Mouse (Mus musculus) spleen, embryonic (tissue): ENCODE measurements around the gene Deup1.

Experiments
- CTCF ChIA-PET: fragments of 350-600 bp; sonication (Branson Sonifier 250); formaldehyde crosslinking; loops from one replicate; lab custom pipeline; 2022; lab: Charles Lee

Gene Deup1

DNA sequence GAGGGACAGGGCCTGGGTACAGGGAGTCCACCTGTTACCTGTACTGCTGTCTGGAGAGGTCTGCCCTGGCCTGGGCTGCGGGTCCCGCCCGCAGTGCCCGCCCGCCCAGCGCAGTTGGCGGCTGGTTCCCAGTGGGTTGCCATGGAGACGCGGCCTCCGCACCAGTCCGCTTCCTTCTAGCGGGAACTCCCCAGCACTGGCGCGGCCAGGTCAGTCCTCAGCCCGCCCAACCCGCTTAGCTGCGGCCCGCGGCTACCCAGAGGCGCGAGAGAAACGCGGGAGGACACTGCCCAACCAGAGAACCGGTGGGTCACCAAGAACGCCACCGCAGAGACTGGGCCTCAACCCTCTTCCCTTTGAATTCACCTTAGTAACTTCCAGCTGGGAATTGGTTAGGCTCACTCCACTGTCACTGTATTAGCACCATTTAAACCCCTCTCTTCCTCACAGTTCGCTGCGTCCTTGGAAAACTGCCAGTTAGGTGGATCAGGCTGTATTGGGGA is at the start of gene Deup1:
Deup1 (minus strand) TSS at position 149 of the 503 bp plus-strand sequence.
- CTCF ChIA-PET, result no interaction called here

DNA sequence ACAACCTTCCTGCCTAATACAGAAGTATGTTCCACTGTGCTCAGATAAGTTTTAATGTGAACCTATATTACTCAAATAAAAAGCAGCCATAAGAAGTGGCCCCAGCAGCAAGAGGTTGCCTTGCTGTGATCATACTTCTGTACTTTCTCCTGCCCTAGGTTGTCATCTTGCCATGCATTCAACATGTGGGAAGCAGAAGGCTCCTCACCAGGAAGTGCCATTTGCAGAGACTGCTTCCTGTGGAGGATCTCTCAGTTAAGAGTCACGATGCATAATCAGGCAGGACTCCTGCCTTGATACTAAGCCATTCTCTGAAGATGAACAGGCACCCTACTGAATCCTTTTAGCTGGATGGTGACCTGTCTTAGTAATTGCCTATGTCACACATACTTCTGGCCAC is 44.5 kb upstream of the Deup1 start:
- CTCF ChIA-PET, result no interaction called here

DNA sequence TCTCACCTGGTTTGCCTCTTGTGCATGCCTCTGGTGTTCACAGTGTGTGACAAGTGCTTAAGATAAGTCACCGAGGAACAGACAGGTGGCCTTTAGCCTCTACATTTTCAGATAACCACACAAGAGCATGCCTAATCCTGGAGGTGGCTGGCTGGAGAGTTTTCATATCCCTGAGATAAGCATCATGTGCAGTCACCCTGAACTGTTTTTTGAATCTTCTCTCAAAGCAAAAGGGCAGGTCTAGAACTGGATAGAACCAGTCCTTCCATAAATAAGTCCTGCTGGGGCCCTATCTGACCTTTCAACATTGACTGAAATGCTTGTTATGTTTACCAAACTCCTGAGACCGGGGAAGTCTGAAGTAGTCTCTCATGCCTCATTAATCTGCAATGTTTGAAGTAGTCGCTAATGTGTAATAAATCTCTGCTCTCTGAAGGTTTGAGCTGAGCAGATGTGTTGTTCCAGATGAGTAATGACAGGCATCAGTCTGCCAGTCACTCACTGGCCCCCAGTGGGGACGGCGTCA is 42.3 kb upstream of the Deup1 start:
- CTCF ChIA-PET, result no interaction called here

DNA sequence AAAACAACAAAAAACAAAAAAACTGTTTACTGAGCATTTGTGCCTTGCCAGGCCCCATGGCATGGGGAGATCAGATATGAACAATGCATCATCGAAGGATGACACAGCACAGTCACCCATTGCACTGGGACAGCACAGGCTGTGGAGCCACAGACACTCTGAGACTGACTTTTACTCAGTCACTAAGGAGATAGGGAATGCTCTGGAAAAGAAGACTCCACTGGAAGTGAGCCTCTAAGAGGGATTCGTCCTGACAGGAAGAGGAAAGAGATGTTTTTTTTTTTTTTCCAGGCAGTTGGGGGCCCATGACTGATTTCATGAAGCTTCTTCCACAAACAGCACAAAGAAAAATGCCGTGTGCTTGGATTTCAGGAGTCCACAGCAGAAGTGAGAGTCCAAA is 41.7 kb upstream of the Deup1 start:
- CTCF ChIA-PET, result no interaction called here

DNA sequence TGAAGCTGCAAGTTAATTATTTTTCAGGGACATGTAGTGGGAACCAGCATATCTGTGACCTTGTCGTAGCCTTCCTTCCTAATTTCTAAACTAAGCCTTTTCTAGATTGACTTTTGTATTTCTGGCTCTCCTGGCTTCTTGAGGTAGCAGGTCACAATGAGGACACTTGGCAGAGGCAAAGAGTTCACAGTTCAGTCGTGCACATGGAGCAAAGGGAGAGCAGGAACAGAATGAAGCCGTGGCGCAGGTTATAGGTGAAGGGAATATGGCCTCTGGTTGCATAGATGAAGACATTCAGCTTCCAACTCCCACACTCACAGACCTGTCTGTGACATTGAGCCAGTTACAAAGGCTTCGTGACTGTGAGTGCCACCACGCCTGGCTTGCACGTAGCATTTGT is 36.9 kb upstream of the Deup1 start:
- CTCF ChIA-PET, result no interaction called here

DNA sequence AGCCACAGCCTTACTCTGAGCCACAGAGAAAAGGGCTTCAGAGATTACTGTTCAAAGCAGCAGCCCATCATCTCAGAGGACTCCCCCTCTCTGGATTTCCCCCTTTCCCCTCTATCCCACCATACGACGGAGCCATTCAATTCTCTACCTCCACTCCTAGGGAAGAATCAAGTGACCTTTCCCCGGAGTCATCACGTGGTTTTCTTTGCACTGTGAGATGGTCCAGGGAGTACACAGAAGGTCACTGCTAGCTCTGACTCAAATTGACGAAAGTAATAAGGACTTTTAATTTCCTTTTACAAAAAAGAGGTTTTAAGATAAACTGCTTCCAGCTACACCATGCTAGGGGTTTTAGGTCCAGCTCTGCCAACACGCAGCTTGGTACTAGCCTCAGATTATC is 31.3 kb upstream of the Deup1 start:
- CTCF ChIA-PET, result no interaction called here

DNA sequence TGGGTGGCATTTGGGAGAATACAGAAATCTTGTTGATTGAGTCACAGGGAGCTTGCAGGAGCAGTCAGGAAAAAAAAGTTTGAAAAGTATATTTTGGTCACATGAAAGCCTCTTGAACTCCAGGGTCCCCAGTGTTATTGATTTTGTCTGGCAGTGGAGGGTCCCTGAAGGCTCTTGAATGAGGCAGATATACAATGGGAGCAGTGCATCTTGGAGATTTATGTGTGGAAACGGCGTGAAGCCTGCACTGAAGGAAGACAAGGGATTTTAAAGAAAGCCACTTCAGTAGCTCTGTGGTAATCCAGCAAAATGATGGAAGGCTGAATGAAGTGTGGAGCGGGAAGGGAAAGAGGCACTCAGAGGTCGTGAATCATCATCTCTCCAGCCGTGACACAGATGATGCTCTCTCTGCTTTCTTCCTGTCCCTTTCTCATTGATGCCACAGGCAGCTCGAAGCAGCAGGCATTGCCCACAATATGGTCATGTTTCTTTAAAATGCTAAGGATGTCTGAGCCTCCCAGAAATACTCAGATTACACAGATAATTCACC is 30.6 kb upstream of the Deup1 start:
- CTCF ChIA-PET, result no interaction called here

DNA sequence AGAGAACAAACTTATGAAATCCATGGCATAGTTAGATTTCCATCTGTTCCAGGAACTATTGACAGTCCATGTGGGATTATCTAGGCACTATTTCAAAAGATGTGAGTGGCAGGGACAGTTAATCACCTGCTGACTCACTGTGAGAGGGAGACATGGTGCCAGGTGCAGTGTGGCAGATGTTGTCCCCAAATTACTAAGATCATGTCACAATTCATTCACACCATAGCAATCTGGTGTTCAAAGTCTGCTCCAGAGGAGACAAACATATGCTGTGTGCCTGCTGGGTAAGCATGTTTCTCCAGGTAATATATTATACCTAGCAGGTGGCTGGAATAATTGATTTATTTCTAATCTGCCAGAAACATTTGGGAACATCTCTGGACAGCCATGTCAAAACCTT is 25.3 kb upstream of the Deup1 start:
- CTCF ChIA-PET, result no interaction called here

DNA sequence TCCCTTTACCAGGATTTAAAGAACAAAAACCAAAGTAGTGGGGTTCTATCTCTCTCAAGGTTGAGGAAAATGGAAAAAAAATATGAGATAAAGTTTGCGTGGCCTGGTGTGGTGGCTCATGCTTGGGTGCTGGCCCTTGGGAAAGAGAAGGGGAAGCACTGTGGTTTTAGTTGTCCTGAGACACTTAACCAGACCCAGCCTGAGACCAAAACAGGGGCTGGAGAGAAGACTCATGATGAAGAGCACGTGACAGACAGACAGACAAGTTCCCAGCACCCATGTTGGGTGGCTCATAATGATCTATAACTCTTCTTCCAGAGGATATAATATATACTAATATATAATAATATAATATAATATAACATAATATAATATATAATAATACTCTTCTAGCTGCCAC is 22.2 kb upstream of the Deup1 start:
- CTCF ChIA-PET, result no interaction called here

DNA sequence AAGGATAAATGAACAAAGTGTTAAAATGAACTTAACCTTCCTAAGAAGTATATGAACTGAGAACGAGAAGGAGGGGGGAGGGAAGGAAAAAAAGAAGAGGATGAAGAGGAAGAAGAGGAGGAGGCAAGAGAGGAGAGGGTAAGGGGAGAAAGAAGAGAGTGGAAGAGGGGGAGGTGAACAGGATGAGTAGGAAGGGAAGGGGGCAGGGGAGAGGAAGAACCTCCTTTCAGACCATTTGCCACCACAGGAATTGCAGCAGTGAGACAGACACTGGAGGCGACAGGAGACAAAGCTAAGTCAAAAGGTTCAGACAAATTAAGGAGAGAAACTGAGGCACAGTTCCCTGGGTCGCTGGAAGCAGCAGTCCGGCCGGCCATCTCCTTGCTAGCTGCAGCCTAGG is 349 bp downstream of the Deup1 start:
- CTCF ChIA-PET, result interaction anchor here (0.5 kb wide), 1 partner anchor 10 kb away, joined by 3 read pairs; no protein-coding TSS in a partner anchor

DNA sequence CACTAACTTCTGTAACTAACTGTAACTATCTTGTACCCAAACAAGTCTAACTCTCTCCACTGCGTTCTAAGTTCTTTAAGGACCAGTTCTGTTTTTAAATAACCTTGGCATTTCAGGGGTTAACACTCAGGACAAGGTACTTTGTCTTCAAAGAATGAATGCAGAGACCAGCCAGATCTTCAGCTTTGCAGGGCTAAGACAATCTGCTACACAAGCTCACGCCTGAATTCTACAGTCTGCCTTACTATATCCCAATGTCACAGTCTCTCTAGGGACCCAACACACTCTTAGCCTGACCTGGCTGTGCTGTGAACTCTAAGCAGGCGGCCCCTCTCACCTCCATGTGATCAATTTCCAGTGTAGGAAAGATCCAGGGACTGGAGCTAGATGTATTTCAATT is 3.0 kb downstream of the Deup1 start:
- CTCF ChIA-PET, result interaction anchor here (0.6 kb wide), 1 partner anchor 101 kb away, joined by 4 read pairs; no protein-coding TSS in a partner anchor

DNA sequence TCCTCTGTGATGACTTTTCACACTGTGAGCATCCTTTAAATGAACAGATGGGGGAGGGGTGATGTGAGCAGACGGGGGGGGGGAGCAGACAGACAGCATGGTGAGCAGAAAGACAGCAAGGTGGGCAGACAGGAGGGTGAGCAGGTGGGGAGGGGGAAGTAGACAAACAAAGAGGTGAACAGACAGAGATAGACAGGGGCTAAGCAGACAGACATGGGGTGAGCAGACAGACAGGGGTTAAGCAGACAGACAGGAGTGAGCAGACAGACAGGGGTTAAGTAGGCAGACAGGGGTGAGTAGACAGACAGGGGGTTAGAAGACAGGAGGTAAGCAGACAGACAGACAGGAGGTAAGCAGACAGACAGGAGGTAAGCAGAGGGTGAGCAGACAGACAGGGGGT is 8.0 kb downstream of the Deup1 start:
- CTCF ChIA-PET, result no interaction called here

DNA sequence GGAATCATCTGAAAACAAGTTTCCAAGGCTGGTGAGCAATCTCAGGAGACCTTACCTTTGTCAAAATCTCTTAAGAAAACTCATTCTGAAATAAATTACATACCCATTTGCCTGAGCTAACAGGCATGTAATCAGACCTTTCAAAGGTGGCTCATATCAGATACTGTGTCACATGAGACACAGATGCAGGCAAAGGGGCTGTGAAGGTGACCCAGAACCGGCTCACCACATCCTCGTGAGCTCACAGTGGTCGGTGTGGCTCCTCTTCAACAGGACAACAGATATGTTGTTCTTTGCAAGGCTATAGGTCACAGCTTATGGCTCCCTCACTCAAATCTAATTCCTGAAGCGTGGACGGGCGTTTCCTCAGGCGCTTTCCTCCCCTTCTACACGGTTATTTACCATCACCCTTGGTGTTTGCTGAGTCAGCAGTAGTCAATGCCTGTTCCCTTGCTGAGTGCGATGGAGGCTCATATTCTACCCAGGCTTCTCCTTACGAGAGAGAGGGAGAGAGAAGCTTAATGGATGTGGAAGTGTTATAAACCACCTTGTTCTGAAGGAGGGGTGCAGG is 8.6 kb downstream of the Deup1 start:
- CTCF ChIA-PET, result no interaction called here

DNA sequence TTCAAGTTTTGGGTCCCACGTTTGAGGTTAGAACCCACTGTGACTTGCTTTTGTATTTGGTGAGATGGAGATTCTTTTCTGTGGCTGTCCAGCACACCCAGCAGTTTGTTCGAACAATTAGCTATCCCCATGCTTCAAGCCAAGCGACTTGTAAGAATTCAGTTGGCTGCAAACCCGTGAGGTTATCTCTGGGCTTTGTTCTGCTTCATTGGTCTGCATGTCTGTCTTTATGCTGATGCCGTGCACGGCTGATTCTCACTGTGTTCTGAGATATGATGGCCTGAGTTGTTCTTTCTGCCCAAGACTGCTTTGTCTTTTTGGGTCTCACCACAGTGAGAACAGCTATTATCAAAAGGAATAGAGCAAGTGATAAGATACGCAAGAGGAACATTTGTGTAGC is 10.7 kb downstream of the Deup1 start:
- CTCF ChIA-PET, result no interaction called here

DNA sequence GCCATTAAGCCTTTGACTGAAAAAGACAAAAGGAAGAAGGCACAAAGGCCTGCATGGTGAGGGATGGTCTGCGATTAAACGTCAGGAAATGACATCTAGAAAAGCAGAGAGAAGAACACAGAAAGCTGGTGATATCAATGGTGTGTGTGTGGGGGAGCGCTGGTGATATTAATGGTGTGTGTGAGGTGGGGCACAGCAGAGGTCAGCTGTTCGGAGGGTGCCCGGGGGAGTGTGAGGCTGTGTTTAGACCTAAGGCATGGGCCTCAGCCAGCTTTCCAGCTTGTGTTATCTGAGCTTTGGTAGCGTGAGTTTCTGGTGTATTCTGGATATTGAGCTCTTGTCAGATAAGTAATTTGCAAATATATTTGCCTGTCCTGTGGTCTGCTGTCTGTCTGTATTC is 11.3 kb downstream of the Deup1 start:
- CTCF ChIA-PET, result no interaction called here

DNA sequence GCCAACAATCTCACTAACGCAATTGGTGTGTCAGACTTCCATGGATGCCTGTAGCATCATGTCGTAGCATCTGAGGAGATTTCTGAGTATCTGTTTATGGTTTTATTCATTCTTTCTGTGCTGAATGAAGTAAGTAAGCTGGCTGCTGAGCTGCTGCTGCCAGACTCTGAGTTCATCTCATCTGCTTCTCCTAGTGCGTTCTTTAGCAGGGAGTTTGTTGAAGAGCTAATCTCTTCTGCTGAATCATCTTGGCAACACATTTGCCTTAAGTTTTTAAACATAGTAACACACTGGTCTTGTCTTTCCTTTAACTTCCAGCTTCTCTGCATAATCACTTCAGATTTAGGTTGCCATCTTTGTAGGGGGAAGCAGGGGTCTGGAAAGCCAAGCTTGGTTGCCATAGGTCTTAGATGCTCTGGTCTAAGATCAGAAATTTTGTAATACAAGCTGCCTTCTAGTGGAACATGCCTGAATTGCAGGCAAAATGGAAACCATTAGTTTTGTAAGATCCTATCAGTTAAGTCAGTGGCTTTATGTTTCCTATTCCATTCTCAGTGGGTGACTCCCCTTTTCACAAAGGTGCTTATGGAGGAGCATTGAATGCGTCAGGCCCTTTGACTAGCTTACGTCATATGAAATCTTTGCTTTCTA is 18.3 kb downstream of the Deup1 start:
- CTCF ChIA-PET, result no interaction called here

DNA sequence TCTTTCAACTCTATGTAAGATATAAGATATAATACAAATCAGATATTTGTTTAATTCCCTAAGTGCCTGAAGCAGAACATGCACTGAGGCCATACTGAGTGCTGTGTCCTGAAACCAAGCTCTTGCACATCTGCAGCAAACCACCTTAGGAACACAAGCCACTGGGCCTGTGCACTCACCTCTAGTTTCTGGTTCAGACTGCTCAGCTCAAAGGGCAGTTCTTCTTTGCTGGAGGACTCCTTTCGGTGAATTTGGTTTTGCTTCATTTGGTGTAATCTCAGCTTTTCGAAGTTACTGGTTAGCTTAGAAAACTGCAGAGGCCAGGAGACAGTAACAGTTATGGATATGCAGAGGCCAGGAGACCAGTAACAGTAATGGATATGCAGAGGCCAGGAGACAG is 20.1 kb downstream of the Deup1 start:
- CTCF ChIA-PET, result no interaction called here

DNA sequence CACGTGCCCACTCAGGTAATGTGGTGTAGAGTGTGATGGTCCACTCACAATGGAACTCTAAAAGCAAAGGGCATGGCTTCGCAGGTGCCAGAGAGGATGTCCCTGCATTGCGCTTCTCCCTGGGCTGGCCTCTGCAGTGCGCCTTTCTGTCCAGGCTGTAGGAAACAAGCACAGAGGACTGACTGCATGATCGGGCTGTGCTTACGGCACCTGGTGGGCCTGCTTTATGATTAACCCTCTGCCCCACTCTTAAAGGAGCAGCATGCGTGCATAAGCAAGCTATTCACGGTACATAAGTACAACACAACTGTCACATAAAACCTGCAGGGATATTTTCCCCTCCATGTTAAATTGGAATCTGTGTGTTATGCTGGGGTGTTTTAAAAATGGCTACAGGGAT is 24.6 kb downstream of the Deup1 start:
- CTCF ChIA-PET, result interaction anchor here (0.6 kb wide), 1 partner anchor 136 kb away, joined by 3 read pairs; no protein-coding TSS in a partner anchor

DNA sequence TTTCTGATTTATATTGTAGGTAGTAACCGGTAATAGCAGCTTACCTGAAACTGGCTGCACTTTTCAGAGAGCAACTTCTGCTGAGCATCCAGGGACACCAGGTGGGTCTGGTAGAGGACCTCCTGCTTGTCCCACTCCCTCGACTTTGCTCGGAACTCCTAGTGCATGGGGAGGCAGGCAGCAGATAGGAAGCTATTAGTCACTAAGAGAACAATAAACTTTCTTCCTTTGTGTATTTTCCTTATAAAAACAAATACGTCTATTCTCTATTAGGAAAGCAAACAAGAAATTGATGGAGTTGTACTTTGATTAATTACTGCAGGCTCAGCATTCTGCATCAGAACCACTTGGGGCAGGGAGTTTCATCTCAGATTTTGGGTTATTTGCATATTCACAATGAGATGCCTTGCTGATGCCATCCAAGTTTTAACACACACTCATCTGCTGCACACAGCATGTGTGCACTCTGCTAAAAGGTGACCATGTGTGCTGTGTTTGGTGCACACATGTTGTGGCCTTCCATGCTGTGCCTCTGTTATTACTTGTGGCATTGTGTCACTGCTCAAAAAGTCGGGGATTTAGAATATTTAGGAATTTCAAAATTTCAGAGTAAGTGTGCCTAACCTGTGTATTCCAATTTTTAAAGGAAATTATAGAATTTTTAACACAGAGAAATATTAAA is 26.7 kb downstream of the Deup1 start:
- CTCF ChIA-PET, result no interaction called here

DNA sequence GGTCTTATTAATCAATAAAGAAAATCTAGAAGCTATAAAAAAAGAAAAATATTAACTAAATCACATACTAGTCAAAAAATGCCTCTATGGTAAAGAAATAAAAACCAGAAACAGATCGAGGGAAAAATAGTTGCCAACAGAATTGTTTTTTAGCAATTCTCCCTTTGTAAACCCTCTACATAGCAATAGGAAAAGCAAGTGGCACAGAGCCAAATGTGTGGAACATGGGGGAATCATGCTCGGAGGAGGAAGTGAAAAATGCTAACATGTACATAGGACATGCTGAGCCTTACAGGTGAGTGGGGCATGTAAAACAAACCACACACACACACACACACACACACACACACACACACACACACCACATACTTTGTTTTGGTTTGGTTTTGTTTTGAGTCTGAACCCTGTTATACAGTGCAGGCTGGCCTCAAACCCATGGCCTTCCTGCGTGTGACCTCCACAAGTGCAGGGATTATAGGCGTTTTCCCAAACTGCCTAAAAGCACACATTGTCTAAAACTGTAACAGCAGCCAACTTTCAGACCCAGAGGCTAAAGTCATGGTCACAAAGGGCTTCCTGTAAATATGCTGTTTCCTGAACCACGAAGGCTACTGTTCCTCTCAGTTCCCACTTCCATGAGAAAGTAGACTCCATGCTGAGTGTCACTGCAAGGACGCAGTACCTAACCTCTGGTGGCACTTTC is 27.4 kb downstream of the Deup1 start:
- CTCF ChIA-PET, result no interaction called here

DNA sequence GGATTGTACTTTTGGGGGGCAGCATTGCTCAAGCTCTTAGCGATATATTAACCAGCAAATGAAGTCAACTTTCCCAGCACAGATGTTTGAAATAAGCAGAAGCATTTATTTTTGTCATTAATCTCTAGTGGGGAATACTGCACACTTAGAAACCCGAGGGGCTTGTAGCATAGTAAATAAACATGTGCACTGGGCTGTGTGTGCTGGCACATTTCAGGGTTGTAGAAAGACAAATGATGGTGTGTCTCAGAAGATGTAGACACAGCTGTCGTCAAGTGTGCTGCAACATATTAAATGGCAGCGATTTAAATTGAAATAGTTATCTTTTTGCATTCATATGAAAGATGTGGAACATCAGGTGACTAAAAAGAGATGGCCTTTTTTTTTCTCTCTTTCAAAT is 31.1 kb downstream of the Deup1 start:
- CTCF ChIA-PET, result no interaction called here

DNA sequence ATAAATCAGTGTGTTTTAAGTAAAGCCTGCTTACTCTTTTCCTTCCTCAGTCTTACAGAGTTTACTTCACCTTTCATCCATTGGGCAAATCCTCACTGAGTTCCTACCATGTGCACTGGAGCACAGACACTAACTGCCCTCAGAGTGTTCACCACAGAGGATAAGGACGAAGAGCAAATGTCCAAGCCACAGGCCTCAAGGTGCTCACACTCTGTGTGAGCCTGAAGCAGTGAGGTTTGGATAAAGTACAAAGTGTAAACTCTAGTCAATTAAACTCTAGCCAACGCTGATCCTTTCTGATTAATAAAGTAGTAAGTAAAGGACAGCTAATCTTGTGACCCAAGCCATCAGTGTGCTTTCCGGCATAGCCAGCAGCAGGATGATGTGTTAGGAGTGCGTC is 33.6 kb downstream of the Deup1 start:
- CTCF ChIA-PET, result no interaction called here
